Mouse (Mus musculus) embryonic stem cell, embryonic (primary cell): Measurements from ENCODE around the gene Gps1.
"Not testable (repeated sequence)": the region's sequence is repeated elsewhere in the genome, so short reads cannot be mapped to it uniquely, and the experiment has no call there.

Source experiments
- CTCF ChIA-PET, 4 experiments: fragments of 300-600 bp in 2 of 4; fragments of 350-600 bp in 2 of 4; sonication (Branson Sonifier 250); formaldehyde crosslinking; loops; one replicate each; lab custom pipeline; 2022; ENCODE audit warnings: inconsistent platforms in 2 of 4; lab: Charles Lee
- POLR2A ChIA-PET, 4 experiments: fragments of 300-600 bp in 2 of 4; fragments of 350-600 bp in 2 of 4; sonication (Branson Sonifier 250); formaldehyde crosslinking; loops; one replicate each; lab custom pipeline; 2022; ENCODE audit warnings: antibody characterized with exemption in 4 of 4, inconsistent platforms in 1 of 4; lab: Charles Lee

Gps1 gene

GRCm38 (mm10) chr11:120784064-120784791, at the start of gene Gps1, which contains the start of gene Rfng:
Gps1 (plus strand) TSS chr11:120784272.
Rfng (minus strand) TSS chr11:120784207.
- POLR2A ChIA-PET, result interaction anchor here (0.5 to 3.9 kb wide), 18 partner anchors 8 to 847 kb away, joined by 3 to 27 read pairs (median 4); partner anchors contain the start of genes Dus1l (in 3 of the 4), Rac3 (in 2 of the 4), Cenpx (in 1 of the 4) and Lrrc45 (in 1 of the 4)
- CTCF ChIA-PET, result interaction anchor here (0.6 to 1.8 kb wide), 9 partner anchors 8 to 685 kb away, joined by 3 to 6 read pairs (median 4); partner anchors contain the start of gene Dus1l (in 1 of the 4)

GRCm38 (mm10) chr11:120736424-120736823, 47.6 kb upstream of the Gps1 start:
- ChIA-PET CTCF (interaction anchor here in 2 of 4 experiments (0.6 to 1.7 kb wide), 3 partner anchors 16 to 40 kb away, joined by 3 to 4 read pairs (median 4); no protein-coding TSS in a partner anchor), POLR2A (interaction anchor here in 2 of 4 experiments (0.5 to 1.8 kb wide), 3 partner anchors 8 to 430 kb away, joined by 4 to 10 read pairs (median 6); no protein-coding TSS in a partner anchor)

GRCm38 (mm10) chr11:120740981-120741380, 43.1 kb upstream of the Gps1 start:
- POLR2A ChIA-PET, result interaction anchor here in 1 of 4 experiments (1.0 kb wide), 1 partner anchor 10 kb away, joined by 5 read pairs; no protein-coding TSS in a partner anchor
- CTCF ChIA-PET, result interaction anchor here in 1 of 4 experiments (1.4 kb wide), 1 partner anchor 35 kb away, joined by 7 read pairs; no protein-coding TSS in a partner anchor

- ChIA-PET CTCF (interaction anchor here (0.6 to 2.9 kb wide), 7 partner anchors 12 to 32 kb away, joined by 3 to 16 read pairs (median 3); no protein-coding TSS in a partner anchor), POLR2A (interaction anchor here in 3 of 4 experiments (0.6 to 1.5 kb wide), 9 partner anchors 8 to 582 kb away, joined by 3 to 10 read pairs (median 3); partner anchors contain the start of genes Dcxr (in 1 of the 3), P4hb (in 1 of the 3) and Rac3 (in 1 of the 3))
These were observed 39.9 kb upstream of the Gps1 start for GRCm38 (mm10) chr11:120744121-120744701.

- POLR2A ChIA-PET, result interaction anchor here in 2 of 4 experiments (0.6 to 1.1 kb wide), 3 partner anchors 12 to 114 kb away, joined by 3 to 4 read pairs (median 4); partner anchors contain the start of genes Mafg (in 1 of the 2) and Rac3 (in 1 of the 2)
- CTCF ChIA-PET, result interaction anchor here in 2 of 4 experiments (0.8 to 2.8 kb wide), 5 partner anchors 19 to 365 kb away, joined by 3 to 30 read pairs (median 3); partner anchors contain the start of gene Rac3 (in 2 of the 2)
These were observed 36.1 kb upstream of the Gps1 start for GRCm38 (mm10) chr11:120747974-120748373.

GRCm38 (mm10) chr11:120749430-120749829, 34.6 kb upstream of the Gps1 start:
- CTCF ChIA-PET, result interaction anchor here (0.5 to 2.9 kb wide), 43 partner anchors 10 to 358 kb away, joined by 3 to 37 read pairs (median 4); partner anchors contain the start of genes Rac3 (in 4 of the 4), Cbr2 (in 1 of the 4), Cenpx (in 1 of the 4) and Dcxr (in 1 of the 4)
- POLR2A ChIA-PET, result interaction anchor here in 3 of 4 experiments (0.6 to 2.0 kb wide), 12 partner anchors 10 to 106 kb away, joined by 3 to 10 read pairs (median 3); partner anchors contain the start of genes Pycr1 (in 1 of the 3) and Rac3 (in 1 of the 3)

- CTCF ChIA-PET, result interaction anchor here in 3 of 4 experiments (1.6 to 2.9 kb wide), 5 partner anchors 24 to 31 kb away, joined by 3 to 37 read pairs (median 29); partner anchors contain the start of gene Rac3 (in 2 of the 3)
- POLR2A ChIA-PET, result interaction anchor here in 3 of 4 experiments (0.6 to 1.7 kb wide), 5 partner anchors 8 to 328 kb away, joined by 3 to 11 read pairs (median 5); partner anchors contain the start of genes Pycr1 (in 1 of the 3) and Rac3 (in 1 of the 3)
These were observed 32.5 kb upstream of the Gps1 start for GRCm38 (mm10) chr11:120751606-120752005.

GRCm38 (mm10) chr11:120760236-120760635, 23.8 kb upstream of the Gps1 start:
- ChIA-PET POLR2A (interaction anchor here in 3 of 4 experiments (0.6 to 2.6 kb wide), 17 partner anchors 10 to 609 kb away, joined by 3 to 14 read pairs (median 3); partner anchors contain the start of genes Rac3 (in 2 of the 3), Fasn (in 1 of the 3), P4hb (in 1 of the 3) and Slc38a10 (in 1 of the 3)), CTCF (interaction anchor here (0.6 to 2.6 kb wide), 8 partner anchors 11 to 49 kb away, joined by 3 to 14 read pairs (median 6); partner anchors contain the start of genes Cenpx (in 1 of the 4) and Lrrc45 (in 1 of the 4))

- POLR2A ChIA-PET, result interaction anchor here in 2 of 4 experiments (1.0 to 2.6 kb wide), 5 partner anchors 11 to 91 kb away, joined by 3 to 14 read pairs (median 4); partner anchors contain the start of genes Dus1l (in 1 of the 2) and Rac3 (in 1 of the 2)
- CTCF ChIA-PET, result interaction anchor here in 2 of 4 experiments (0.9 to 1.3 kb wide), 6 partner anchors 9 to 42 kb away, joined by 3 to 6 read pairs (median 4); no protein-coding TSS in a partner anchor
These were observed 22.0 kb upstream of the Gps1 start for GRCm38 (mm10) chr11:120761811-120762671.

- ChIA-PET CTCF (interaction anchor here in 3 of 4 experiments (0.6 to 1.2 kb wide), 3 partner anchors 13 to 14 kb away, joined by 3 to 5 read pairs (median 3); no protein-coding TSS in a partner anchor), POLR2A (interaction anchor here in 2 of 4 experiments (1.0 to 2.6 kb wide), 3 partner anchors 18 to 41 kb away, joined by 3 to 14 read pairs (median 5); partner anchors contain the start of genes Dus1l (in 1 of the 2) and Rac3 (in 1 of the 2))
These were observed 21.4 kb upstream of the Gps1 start, which contains the start of gene Hmga1b for GRCm38 (mm10) chr11:120762672-120763041. Hmga1b (plus strand) TSS chr11:120762794.

GRCm38 (mm10) chr11:120763121-120763999, 20.7 kb upstream of the Gps1 start:
- CTCF ChIA-PET, result interaction anchor here in 2 of 4 experiments (0.6 to 1.1 kb wide), 2 partner anchors 13 kb away, joined by 3 read pairs; no protein-coding TSS in a partner anchor
- POLR2A ChIA-PET, result not testable (repeated sequence)

GRCm38 (mm10) chr11:120767023-120767422, 17.0 kb upstream of the Gps1 start:
- CTCF ChIA-PET, result interaction anchor here in 3 of 4 experiments (0.8 to 1.4 kb wide), 6 partner anchors 9 to 46 kb away, joined by 3 to 5 read pairs (median 4); no protein-coding TSS in a partner anchor
- POLR2A ChIA-PET, result interaction anchor here in 1 of 4 experiments (1.8 kb wide), 1 partner anchor 46 kb away, joined by 4 read pairs; no protein-coding TSS in a partner anchor

- CTCF ChIA-PET, result interaction anchor here in 2 of 4 experiments (0.8 to 1.3 kb wide), 3 partner anchors 8 to 18 kb away, joined by 3 to 4 read pairs (median 3); no protein-coding TSS in a partner anchor
- POLR2A ChIA-PET, result interaction anchor here in 1 of 4 experiments (1.8 kb wide), 1 partner anchor 48 kb away, joined by 4 read pairs; no protein-coding TSS in a partner anchor
These were observed 15.9 kb upstream of the Gps1 start for GRCm38 (mm10) chr11:120768206-120768605.

GRCm38 (mm10) chr11:120772749-120773148, 11.3 kb upstream of the Gps1 start:
- POLR2A ChIA-PET, result interaction anchor here in 2 of 4 experiments (0.7 to 1.2 kb wide), 4 partner anchors 11 to 129 kb away, joined by 3 read pairs; partner anchors contain the start of genes Cenpx (in 1 of the 2), Lrrc45 (in 1 of the 2) and Pycr1 (in 1 of the 2)

More at GRCm38 (mm10) chr11:120772749-120773148, 11.3 kb upstream of the Gps1 start:
- CTCF ChIA-PET, result interaction anchor here (1.3 to 1.9 kb wide), 8 partner anchors 23 to 53 kb away, joined by 3 to 14 read pairs (median 5); partner anchors contain the start of gene Rac3 (in 2 of the 4)
